Mouse (Mus musculus) limb, embryonic 13.5 days (tissue): ENCODE measurements at regions not wholly inside any gene's neighbourhood (a gene's known extent, or its start where the extent isn't known, plus 50 kb on each side); places are given as distances from the start of the nearest gene placed in this dataset.

ENCODE experiments used
- ATAC-seq: fragments of 200-750 bp; cut with Nextera tagmentation; 2 replicates; pipeline ENCODE4 v1.8.0; 2017; ENCODE audit warnings: low read depth, moderate number of reproducible peaks, moderate TSS enrichment; ENCODE audit not compliant: low FRiP score
- H3K27ac ChIP-seq: fragments of 300-500 bp; sonication (generic); 2 replicates; pipeline ENCODE4 v1.5.1; 2015; ENCODE audit warnings: inconsistent platforms, mild to moderate bottlenecking, moderate library complexity
- H3K27me3 ChIP-seq: fragments of 300-500 bp; sonication (generic); 2 replicates; pipeline ENCODE4 v1.6.1; 2015; ENCODE audit warnings: mild to moderate bottlenecking, inconsistent platforms
- H3K36me3 ChIP-seq: fragments of 300-500 bp; sonication (generic); 2 replicates; pipeline ENCODE4 v1.6.1; 2015; ENCODE audit warnings: inconsistent platforms, mild to moderate bottlenecking, moderate library complexity
- H3K4me1 ChIP-seq: fragments of 300-500 bp; sonication (generic); 2 replicates; pipeline ENCODE4 v1.6.1; 2015; ENCODE audit warnings: inconsistent platforms
- H3K4me2 ChIP-seq: fragments of 300-500 bp; sonication (generic); replicated peaks from 2 replicates; pipeline ENCODE4 v1.6.1; 2015; ENCODE audit warnings: inconsistent platforms, mild to moderate bottlenecking, moderate library complexity
- H3K4me3 ChIP-seq: fragments of 300-500 bp; sonication (generic); 2 replicates; pipeline ENCODE4 v1.5.1; 2015; ENCODE audit warnings: moderate library complexity, mild to moderate bottlenecking, inconsistent platforms
- H3K9ac ChIP-seq: fragments of 300-500 bp; sonication (generic); 2 replicates; pipeline ENCODE4 v1.6.1; 2015; ENCODE audit warnings: mild to moderate bottlenecking, inconsistent platforms
- H3K9me3 ChIP-seq: fragments of 300-500 bp; sonication (generic); 2 replicates; pipeline ENCODE4 v1.6.1; 2016; ENCODE audit warnings: inconsistent platforms
- WGBS: fragments of 180-500 bp; shearing (Covaris S2); methylation state at CpG from one replicate; pipeline ENCODE4 v1.1.7; 2015; 5-methylcytosine and 5-hydroxymethylcytosine counted together

DNA sequence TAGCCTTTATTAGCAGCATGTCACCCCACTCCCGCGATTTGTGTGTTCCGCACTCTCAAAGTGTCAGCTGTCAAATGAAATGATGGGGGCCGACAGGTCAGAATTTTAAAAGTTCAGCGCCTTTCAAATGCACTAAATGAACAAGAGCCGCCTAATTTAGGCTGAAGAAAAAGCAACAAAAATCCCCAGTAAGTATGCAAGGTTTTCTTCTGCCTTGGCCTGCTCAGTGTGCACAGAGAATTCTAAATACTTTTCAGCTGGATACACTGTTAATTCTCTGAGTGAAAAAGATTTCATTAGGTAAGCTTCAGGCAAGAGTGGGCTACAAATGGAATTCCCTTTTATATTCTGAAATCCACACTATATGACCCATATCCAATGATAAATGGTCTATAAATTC, 125.9 kb upstream of the BC052040 start:
- ATAC-seq: no peak
- Histone ChIP-seq H3K4me1 (no peaks in the 10 kb centered on the region), H3K27me3 (no peaks in the 10 kb centered on the region), H3K36me3 (no peaks in the 10 kb centered on the region), H3K4me3 (no peak overlapping the region), H3K9ac (no peak overlapping the region), H3K27ac (no peak overlapping the region), H3K4me2 (no peak overlapping the region), H3K9me3 (no peaks in the 10 kb centered on the region)
- WGBS: 48% methylated on average over 6 of the region's 6 CpGs

DNA sequence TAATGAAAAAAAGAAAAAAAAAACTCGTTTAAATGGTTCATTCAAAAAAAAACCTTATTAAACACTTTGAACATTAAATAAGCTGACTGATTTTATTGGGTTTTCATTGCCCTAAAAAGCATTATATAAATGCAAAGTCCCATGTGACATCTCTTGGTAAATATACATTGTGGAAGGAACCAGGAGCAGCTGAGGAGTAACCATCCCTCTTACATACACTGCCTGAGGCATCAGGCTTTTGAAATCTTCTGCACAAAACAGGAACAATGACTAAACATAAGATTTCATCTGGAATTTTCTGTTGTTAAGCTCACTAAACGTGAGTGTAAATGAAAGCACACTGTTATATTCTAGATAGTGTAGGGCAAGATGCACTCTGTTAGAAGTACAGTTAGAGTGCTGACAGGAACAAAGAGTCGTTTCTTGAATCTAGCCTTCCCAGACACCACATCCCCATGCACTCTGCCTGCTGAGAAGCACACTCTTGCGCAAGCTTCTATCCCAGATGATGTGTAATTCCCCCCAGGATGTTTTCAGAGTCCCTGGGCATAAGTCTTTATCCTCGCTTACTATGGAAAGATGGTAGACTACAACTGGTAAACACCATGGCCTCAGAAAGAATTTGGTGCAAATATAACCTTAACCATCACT, 125.0 kb upstream of the BC052040 start:
- Histone ChIP-seq H3K27me3 (no peaks in the 10 kb centered on the region), H3K36me3 (no peaks in the 10 kb centered on the region), H3K4me1 (no peaks in the 10 kb centered on the region), H3K4me3 (no peak overlapping the region), H3K4me2 (no peak overlapping the region), H3K9ac (no peak overlapping the region), H3K27ac (no peak overlapping the region), H3K9me3 (no peaks in the 10 kb centered on the region)
- no peak for ATAC-seq
- WGBS: 67% methylated on average over 5 of the region's 5 CpGs

DNA sequence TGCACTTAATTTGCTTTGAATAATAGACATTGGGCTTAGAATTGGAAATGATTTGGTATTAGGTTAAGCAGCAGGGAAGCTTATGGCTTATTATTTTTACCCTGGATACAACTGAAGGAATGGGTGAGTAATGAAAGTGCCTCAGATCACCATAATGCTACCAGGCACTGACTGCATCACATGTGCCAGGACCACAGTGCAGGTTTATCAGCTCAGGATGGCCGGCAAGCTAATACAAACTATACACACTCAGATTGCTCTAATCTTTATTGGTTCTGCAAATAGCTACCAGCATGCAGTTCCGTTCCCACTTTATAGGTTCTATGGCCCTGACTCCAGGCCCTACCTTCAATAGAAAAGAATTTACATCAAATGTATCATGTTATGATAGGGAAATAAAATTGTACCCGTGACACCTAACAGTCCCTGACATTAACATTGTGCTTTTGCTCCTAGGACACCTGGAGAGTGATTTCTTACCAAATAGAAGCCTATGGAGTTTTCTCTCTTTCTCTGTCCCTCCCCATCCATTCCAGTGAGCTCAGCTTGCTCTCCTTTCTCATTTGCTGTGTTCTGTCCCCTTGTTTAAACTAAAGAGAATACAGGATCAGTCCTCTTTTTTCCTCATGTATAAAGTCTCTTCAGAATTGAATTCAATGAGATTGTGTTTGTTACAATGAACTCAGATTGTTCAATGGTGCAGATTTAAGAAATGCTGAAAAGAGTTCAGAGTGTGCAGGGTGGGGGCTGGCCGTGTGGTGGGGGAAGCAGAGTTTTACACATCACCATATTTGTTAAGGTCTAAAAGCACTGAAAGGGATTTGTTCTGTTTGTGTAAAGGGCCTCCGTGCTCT, 121.3 kb upstream of the BC052040 start:
- H3K36me3 ChIP-seq: no peaks in the 10 kb centered on the region
- no peaks in the 10 kb centered on the region for H3K4me1 ChIP-seq
- H3K4me3 ChIP-seq: no peak overlapping the region
- no peak overlapping the region for H3K9ac ChIP-seq
- no peak overlapping the region for H3K4me2 ChIP-seq
- WGBS: 54% methylated on average over 5 of the region's 5 CpGs
- no peaks in the 10 kb centered on the region for H3K9me3 ChIP-seq
- no peak for ATAC-seq
- peaks cover 4% of the 10 kb centered on the region; the same call in 1 of the 2 replicates for H3K27me3 ChIP-seq
- no peak overlapping the region for H3K27ac ChIP-seq

DNA sequence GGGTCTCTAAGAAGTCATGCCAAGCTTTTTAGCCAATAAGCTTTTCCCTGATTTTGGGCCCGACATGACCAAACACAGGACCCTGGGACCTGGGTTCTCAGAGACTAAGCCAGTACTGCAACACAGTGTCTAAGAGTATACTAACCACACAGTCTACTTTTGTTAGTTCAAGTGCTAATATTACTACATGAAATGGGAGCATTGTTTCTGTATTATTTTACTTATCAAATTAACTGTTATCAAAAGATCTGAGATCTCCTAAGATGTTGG, 120.7 kb upstream of the BC052040 start:
- Histone ChIP-seq H3K27ac (no peak overlapping the region), H3K9me3 (no peaks in the 10 kb centered on the region), H3K4me2 (no peak overlapping the region), H3K9ac (no peak overlapping the region), H3K36me3 (no peaks in the 10 kb centered on the region), H3K4me3 (no peak overlapping the region), H3K27me3 (peaks cover 5% of the 10 kb centered on the region), H3K4me1 (no peaks in the 10 kb centered on the region)
- ATAC-seq: no peak
- WGBS: 84% methylated on average over 1 of the region's 1 CpGs

DNA sequence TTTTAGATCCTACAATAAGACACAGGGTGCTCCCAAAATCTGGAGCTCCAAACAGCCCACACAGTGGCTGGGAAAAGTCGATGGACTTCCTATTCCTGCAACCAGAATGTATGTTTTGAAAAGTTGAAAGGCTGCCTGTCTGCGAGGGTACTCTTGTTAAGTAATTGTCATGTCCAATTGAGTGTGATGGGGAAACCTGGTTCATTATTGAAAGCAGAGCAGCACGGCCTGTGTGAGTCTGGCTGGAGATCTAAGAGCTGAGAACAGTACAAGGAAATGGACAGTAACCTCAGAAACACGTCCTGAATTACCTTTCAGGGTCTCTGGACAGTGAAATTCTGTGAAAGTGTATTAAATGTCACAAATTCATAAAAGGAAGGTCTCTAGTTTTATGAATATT, 115.3 kb upstream of the BC052040 start:
- no peak overlapping the region for H3K4me3 ChIP-seq
- no peak overlapping the region for H3K27ac ChIP-seq
- H3K9me3 ChIP-seq: no peaks in the 10 kb centered on the region
- H3K4me1 ChIP-seq: peaks cover 12% of the 10 kb centered on the region
- H3K4me2 ChIP-seq: no peak overlapping the region
- ATAC-seq: no peak
- H3K9ac ChIP-seq: no peak overlapping the region
- WGBS: 41% methylated on average over 4 of the region's 4 CpGs
- H3K36me3 ChIP-seq: no peaks in the 10 kb centered on the region
- H3K27me3 ChIP-seq: peaks cover 19% of the 10 kb centered on the region

DNA sequence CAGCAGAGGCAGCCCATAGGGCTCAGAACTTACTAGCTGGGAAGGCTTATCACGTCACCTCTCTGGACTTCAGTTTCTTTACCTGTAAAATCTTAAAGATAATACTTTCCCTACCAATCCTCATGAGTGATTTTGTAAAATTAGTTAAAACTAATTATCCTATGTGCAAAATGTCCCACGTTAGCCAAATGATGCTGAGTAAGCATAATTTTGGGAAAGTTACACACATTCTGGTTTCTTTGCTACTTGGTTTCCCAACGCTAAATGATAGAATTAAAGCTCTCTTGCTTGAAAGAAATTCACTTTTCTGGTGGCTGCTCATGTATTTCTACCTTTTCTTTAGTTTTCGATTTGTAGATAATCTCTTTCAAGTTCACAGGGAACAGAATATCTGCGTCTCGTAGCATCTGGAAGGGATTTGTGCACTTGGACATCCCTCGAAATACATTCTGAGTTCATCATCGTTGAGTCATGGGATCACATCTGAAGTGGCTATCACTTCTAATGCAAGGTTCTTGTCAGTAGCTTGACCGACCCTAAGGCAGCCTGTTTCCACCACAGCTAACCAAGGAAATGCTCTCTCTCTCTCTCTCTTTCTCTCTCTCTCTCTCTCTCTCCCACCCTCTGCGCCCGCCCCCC, 114.3 kb upstream of the BC052040 start:
- no peaks in the 10 kb centered on the region for H3K9me3 ChIP-seq
- H3K9ac ChIP-seq: no peak overlapping the region
- H3K4me1 ChIP-seq: peaks cover 12% of the 10 kb centered on the region
- H3K36me3 ChIP-seq: no peaks in the 10 kb centered on the region
- H3K27me3 ChIP-seq: peaks cover 17% of the 10 kb centered on the region; the same call in 1 of the 2 replicates
- H3K4me3 ChIP-seq: no peak overlapping the region
- no peak overlapping the region for H3K4me2 ChIP-seq
- no peak; the same call in 1 of the 2 replicates for ATAC-seq
- no peak overlapping the region for H3K27ac ChIP-seq
- WGBS: 72% methylated on average over 11 of the region's 11 CpGs

DNA sequence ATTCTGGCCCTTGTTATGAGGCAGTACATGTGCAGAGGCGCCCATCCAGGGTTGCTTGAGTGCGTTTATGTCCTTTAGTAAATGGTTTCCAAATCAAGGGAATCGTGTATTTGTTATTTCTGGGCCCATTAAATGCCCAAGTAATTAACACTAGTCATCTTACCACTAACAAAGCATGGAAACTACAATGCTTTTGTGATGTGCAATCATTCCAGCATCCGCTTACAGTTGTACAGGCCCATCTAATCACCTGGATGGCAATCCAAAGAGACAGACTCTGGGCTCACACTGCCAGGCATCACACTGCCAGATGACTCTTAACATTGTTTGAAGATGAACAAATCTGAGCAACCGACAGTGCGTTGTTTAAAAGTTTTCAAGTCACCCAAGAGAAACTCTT, 113.6 kb upstream of the BC052040 start:
- no peak overlapping the region for H3K27ac ChIP-seq
- H3K27me3 ChIP-seq: peaks cover 17% of the 10 kb centered on the region; the same call in 1 of the 2 replicates
- WGBS: 45% methylated on average over 6 of the region's 6 CpGs
- ATAC-seq: no peak; the same call in 1 of the 2 replicates
- no peaks in the 10 kb centered on the region for H3K9me3 ChIP-seq
- H3K4me1 ChIP-seq: peaks cover 12% of the 10 kb centered on the region
- no peak overlapping the region for H3K4me3 ChIP-seq
- H3K9ac ChIP-seq: no peak overlapping the region
- peak overlapping the region; percentile 39; the same call in 1 of the 2 replicates for H3K4me2 ChIP-seq
- no peaks in the 10 kb centered on the region for H3K36me3 ChIP-seq

DNA sequence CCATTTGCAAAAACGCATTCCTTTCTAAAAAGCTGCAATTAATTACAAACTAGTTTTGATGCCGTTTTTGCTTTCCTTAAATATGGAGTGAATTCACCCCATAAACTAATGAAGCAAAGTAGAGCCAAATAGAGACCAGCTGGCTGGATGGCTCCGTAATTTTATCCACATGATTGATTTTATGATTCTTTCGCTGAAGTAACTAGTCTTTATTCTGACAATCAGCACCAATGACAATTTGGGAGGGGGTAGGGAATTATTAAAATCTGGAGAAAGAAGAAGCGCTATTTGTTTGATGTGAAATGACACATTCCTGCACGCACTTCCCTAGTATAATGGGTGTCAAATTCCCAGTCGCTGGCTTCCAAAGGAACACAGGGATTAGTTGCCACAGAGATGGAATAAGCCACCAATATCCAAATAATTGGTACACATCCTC, 113.0 kb upstream of the BC052040 start:
- ATAC-seq: no peak
- peaks cover 12% of the 10 kb centered on the region for H3K4me1 ChIP-seq

DNA sequence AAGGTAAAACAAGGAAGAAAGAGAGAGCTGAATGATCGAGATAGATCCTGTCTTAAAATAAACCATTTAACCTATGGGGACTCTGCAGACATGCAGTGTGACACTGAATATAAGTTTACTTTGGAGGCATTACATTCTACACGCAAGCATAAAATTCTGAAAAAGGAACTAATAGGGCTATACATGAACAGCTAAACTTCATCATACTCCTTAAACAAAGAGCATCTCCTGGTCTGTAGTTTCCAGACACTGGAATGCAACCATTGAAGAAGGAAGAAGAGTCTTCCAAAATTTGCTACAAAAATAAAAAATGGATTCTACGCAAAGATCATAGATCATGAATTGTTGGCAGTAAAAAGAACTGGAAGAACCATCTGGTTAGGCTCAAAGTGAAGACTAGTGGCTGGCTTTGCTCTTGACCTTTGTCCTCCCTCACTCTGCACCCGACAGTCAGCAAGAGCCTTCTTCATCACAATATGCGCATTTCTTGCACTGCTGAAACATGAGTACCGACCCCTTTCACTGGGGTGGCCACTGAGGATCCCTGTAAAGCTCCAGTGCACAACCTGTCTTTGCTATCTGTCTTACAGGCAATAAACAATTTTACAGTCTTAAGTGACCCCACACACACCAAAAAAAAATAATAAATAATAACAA, 112.2 kb upstream of the BC052040 start:
- no peak overlapping the region for H3K4me2 ChIP-seq
- no peak overlapping the region for H3K4me3 ChIP-seq
- H3K27me3 ChIP-seq: peaks cover 17% of the 10 kb centered on the region; the same call in 1 of the 2 replicates
- no peak for ATAC-seq
- H3K27ac ChIP-seq: no peak overlapping the region
- H3K4me1 ChIP-seq: peaks cover 12% of the 10 kb centered on the region
- H3K36me3 ChIP-seq: no peaks in the 10 kb centered on the region
- 57% methylated on average over 6 of the region's 6 CpGs for WGBS
- H3K9ac ChIP-seq: no peak overlapping the region
- no peaks in the 10 kb centered on the region for H3K9me3 ChIP-seq

More for the DNA sequence above, 113.0 kb upstream of the BC052040 start:
- Histone ChIP-seq H3K9ac (no peak overlapping the region), H3K36me3 (no peaks in the 10 kb centered on the region), H3K4me2 (peak overlapping the region; percentile 39; the same call in 1 of the 2 replicates), H3K27ac (no peak overlapping the region), H3K27me3 (peaks cover 17% of the 10 kb centered on the region; the same call in 1 of the 2 replicates), H3K9me3 (no peaks in the 10 kb centered on the region), H3K4me3 (no peak overlapping the region)
- 17% methylated on average over 7 of the region's 7 CpGs for WGBS

DNA sequence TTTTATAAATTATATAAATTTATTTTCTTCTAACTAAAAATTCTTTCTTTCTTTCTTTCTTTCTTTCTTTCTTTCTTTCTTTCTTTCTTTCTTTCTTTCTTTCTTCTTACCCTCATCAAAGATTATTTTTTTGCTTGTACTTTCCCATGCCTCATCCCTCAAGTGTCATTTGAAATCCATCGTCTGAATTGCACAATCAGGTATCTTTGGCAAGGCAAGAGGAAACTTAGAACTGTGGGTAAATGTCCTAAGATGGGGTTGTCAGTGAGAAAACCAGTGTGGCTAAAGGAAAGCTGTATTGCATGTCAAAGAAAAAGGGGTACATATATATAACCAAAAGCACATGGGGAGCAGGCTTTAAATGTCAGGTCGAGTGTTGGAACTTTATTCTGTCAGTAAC, 109.1 kb upstream of the BC052040 start:
- no peak overlapping the region for H3K4me2 ChIP-seq
- no peak overlapping the region for H3K9ac ChIP-seq
- WGBS: 65% methylated on average over 2 of the region's 2 CpGs
- ATAC-seq: no peak
- peaks cover 8% of the 10 kb centered on the region; the same call in 1 of the 2 replicates for H3K27me3 ChIP-seq
- H3K9me3 ChIP-seq: no peaks in the 10 kb centered on the region
- peaks cover 12% of the 10 kb centered on the region for H3K4me1 ChIP-seq
- no peaks in the 10 kb centered on the region for H3K36me3 ChIP-seq
- H3K27ac ChIP-seq: no peak overlapping the region
- H3K4me3 ChIP-seq: no peak overlapping the region

DNA sequence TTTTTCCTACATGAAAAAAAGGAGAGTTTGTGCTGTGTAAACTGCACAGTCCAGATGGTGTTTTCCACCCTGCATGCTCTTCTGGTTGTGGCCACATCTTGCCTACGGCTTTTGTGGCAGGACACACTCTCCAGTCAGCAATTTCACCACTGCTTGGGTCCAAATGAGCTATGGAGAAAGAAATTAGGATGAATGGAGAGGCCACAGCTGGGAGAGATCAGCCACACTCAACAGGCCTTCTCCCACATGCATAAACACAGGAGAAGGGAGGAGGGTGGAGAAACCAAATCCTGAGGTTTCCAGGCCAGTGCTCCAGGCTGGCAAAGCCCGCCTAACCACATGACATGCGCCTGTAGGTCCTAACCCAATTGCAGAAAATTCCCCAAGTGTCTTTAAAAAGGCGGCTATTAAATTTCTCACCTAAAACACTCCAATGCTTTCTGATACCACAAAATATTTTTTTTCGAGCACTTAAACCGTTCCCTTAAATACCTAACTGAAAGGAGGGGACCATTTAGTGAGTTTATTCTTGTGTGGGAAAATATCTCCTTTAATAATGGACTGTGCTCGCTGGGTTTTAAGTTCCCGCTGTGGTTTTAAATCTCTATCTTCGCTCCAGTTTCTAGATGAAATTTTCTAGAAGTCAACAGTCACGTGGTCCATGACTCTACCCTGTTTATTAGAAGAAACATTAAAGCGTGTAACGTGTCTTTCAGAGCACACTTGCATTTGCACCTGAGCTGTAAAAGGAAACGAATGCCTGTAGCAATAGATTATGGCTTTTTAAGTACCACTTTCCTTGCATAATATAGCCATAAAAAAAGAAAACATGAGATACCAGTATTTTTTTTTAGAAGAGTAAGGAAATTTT, 97.9 kb upstream of the BC052040 start:
- Histone ChIP-seq H3K4me3 (no peak overlapping the region), H3K4me1 (peaks cover 12% of the 10 kb centered on the region), H3K9me3 (no peaks in the 10 kb centered on the region), H3K36me3 (no peaks in the 10 kb centered on the region), H3K9ac (no peak overlapping the region), H3K27ac (peak overlapping the region; percentile 39; the same call in 1 of the 2 replicates), H3K4me2 (peak overlapping the region; percentile 37), H3K27me3 (0 out of 2 replicates have a peak, but pooled peaks cover 3% of the 10 kb centered on the region)
- WGBS: 23% methylated on average over 13 of the region's 13 CpGs
- peak; percentile 95 for ATAC-seq
